Mouse (Mus musculus) erythroblast, embryonic 14.5 days (primary cell): ENCODE results near the gene Asxl2.

Source experiments
- GATA1 ChIP-seq: IDR thresholded peaks from 2 replicates; pipeline ENCODE4 v1.6.1; 2012; ENCODE audit warnings: low read length, inconsistent platforms, mixed read lengths
- TAL1 ChIP-seq: IDR thresholded peaks from 3 replicates; pipeline ENCODE4 v1.6.1; 2012; ENCODE audit warnings: low read length, inconsistent platforms, mixed read lengths

DNA sequence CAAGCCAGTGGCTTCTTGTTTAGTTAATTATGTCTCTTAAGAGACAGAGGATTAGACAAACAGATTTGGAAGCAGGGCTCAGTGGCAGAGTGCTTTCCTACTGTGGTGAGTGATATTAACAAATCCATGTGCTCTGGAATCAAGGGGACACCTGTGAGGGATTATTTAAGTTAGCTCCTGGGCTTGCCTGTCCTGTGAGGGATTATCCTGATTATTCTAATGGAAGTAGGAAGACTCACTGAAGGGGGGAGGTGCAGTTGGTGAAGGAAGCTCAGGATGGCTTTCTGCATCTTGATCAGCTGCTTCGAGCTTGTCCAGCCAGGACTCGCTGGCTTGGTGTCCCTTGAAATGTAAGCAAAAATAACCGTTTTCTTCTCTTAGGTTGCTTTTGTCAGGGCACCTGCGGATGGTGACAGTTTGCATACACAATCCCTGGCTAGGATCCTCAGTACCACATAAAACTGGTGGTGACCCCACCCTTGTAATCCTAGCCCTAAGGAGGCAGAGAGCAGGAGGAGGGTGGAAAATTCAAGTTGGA lies 119.5 kb downstream of the Asxl2 start:
- TF ChIP-seq GATA1 (no peak), TAL1 (no peak)
